Mouse (Mus musculus) kidney, adult 8-10 months (tissue): Measurements from ENCODE around the gene Adarb1.

ENCODE experiments used
- DNase-seq, 2 experiments: peaks; one replicate each; pipeline ENCODE4 v3.0.0; 2022

Gene Adarb1

GRCm38 (mm10) chr10:77380716-77381115, 37.4 kb downstream of the Adarb1 start:
- DNase-seq = peak in 1 of 2 experiments; percentile 6

GRCm38 (mm10) chr10:77379199-77379598, 38.9 kb downstream of the Adarb1 start:
- DNase-seq = no peak

GRCm38 (mm10) chr10:77376056-77376455, 42.0 kb downstream of the Adarb1 start:
- no peak for DNase-seq

GRCm38 (mm10) chr10:77374948-77375347, 43.1 kb downstream of the Adarb1 start:
- no peak for DNase-seq

GRCm38 (mm10) chr10:77374407-77374806, 43.7 kb downstream of the Adarb1 start:
- DNase-seq = no peak

- DNase-seq = no peak
Observed at GRCm38 (mm10) chr10:77370129-77370528, 47.9 kb downstream of the Adarb1 start.

- DNase-seq = no peak
Observed at GRCm38 (mm10) chr10:77367973-77368372, 50.1 kb downstream of the Adarb1 start.

GRCm38 (mm10) chr10:77366959-77367358, 51.1 kb downstream of the Adarb1 start:
- DNase-seq = no peak

- DNase-seq = no peak
Observed at GRCm38 (mm10) chr10:77365212-77365611, 52.9 kb downstream of the Adarb1 start.

GRCm38 (mm10) chr10:77360486-77360885, 57.6 kb downstream of the Adarb1 start:
- DNase-seq = no peak

GRCm38 (mm10) chr10:77357957-77358356, 60.1 kb downstream of the Adarb1 start:
- no peak for DNase-seq

- DNase-seq = peak; percentile 65 to 85
Observed at GRCm38 (mm10) chr10:77353031-77353745, 64.9 kb downstream of the Adarb1 start.

- DNase-seq = no peak
Observed at GRCm38 (mm10) chr10:77342842-77343241, 75.2 kb downstream of the Adarb1 start.

- DNase-seq = no peak
Observed at GRCm38 (mm10) chr10:77341711-77342110, 76.4 kb downstream of the Adarb1 start.

- no peak for DNase-seq
Observed at GRCm38 (mm10) chr10:77341059-77341458, 77.0 kb downstream of the Adarb1 start.

- no peak for DNase-seq
Observed at GRCm38 (mm10) chr10:77339871-77340341, 78.2 kb downstream of the Adarb1 start.

GRCm38 (mm10) chr10:77333518-77333917, 84.6 kb downstream of the Adarb1 start:
- DNase-seq = no peak

GRCm38 (mm10) chr10:77329446-77330094, 88.5 kb downstream of the Adarb1 start:
- DNase-seq = no peak

- no peak for DNase-seq
Observed at GRCm38 (mm10) chr10:77324716-77325115, 93.4 kb downstream of the Adarb1 start.

- peak in 1 of 2 experiments; percentile 10 for DNase-seq
Observed at GRCm38 (mm10) chr10:77321611-77322010, 96.5 kb downstream of the Adarb1 start.

GRCm38 (mm10) chr10:77321001-77321400, 97.1 kb downstream of the Adarb1 start:
- DNase-seq = no peak

GRCm38 (mm10) chr10:77315682-77316081, 102.4 kb downstream of the Adarb1 start:
- no peak for DNase-seq

- no peak for DNase-seq
Observed at GRCm38 (mm10) chr10:77314711-77315266, 103.3 kb downstream of the Adarb1 start.

GRCm38 (mm10) chr10:77308978-77309377, 109.1 kb downstream of the Adarb1 start:
- DNase-seq = no peak
